Comparison of ENCODE assay signal across 8 mouse cellular contexts in genomic region chr8:76900155-76901141, GRCm38 (mm10). TPM values are rescaled to one million over a fixed set of nuclear protein-coding genes. Genes with fewer than 3 reads are reported as not detected.
DNase-seq lines count a peak whose midpoint lies in the region; ATAC-seq lines count a peak whose summit lies in the region.

No protein-coding gene starts in this region.

- H3K36me3 ChIP-seq in hindbrain, embryonic 10.5 days: no peaks in the 10 kb centered on the region
- H3K36me3 ChIP-seq in lung, embryonic 15.5 days: no peaks in the 10 kb centered on the region

- peaks cover 77% of the 10 kb centered on the region for H3K27me3 ChIP-seq in hindbrain, embryonic 10.5 days (ENCODE audit: insufficient read depth, poor library complexity, severe bottlenecking)
- H3K27me3 ChIP-seq in lung, embryonic 15.5 days: peaks cover 53% of the 10 kb centered on the region

- under 1% methylated on average over 58 of the region's 58 CpGs for WGBS in hindbrain, embryonic 10.5 days
- under 1% methylated on average over 58 of the region's 58 CpGs for WGBS in lung, embryonic 15.5 days

- peak; percentile 17 for DNase-seq in NIH3T3 (ENCODE audit: low read depth)
- peak; percentile 66 for DNase-seq in cerebellum, adult 11-12 months
- peak; percentile 62 for DNase-seq in hindbrain, embryonic 10.5 days (ENCODE audit: low spot score)
- peak; percentile 42 to 59 for DNase-seq in layer of hippocampus, adult 8-10 months (ENCODE audit: low spot score in 2 of 2)
- peak; percentile 53 to 63 for DNase-seq in right cerebral cortex, postnatal 10 days (ENCODE audit: low spot score in 2 of 2)

- H3K4me1 ChIP-seq in hindbrain, embryonic 10.5 days (replicated peaks): peaks cover 35% of the 10 kb centered on the region
- H3K4me1 ChIP-seq in lung, embryonic 15.5 days: peaks cover 19% of the 10 kb centered on the region

- H3K9me3 ChIP-seq in hindbrain, embryonic 10.5 days: no peaks in the 10 kb centered on the region
- H3K9me3 ChIP-seq in lung, embryonic 15.5 days: no peaks in the 10 kb centered on the region

- peak overlapping the region; percentile 43 for H3K9ac ChIP-seq in lung, embryonic 15.5 days

- H3K4me2 ChIP-seq in lung, embryonic 15.5 days: peak overlapping the region; percentile 98

- H3K27ac ChIP-seq in hindbrain, embryonic 10.5 days: 0 out of 2 replicates have a peak overlapping the region, but pooled peaks have one; percentile 12
- no peak overlapping the region for H3K27ac ChIP-seq in lung, embryonic 15.5 days

- H3K4me3 ChIP-seq in hindbrain, embryonic 10.5 days: peak overlapping the region; percentile 72
- H3K4me3 ChIP-seq in lung, embryonic 15.5 days: peak overlapping the region; percentile 61

- peak; percentile 15 for ATAC-seq in frontal cortex, adult (ENCODE audit: low TSS enrichment)
- no peak for ATAC-seq in lung, embryonic 15.5 days (ENCODE audit: borderline replicate concordance, extremely low read depth, low FRiP score, low TSS enrichment)
- no peak for ATAC-seq in monocyte, adult 5-6 weeks (replicated peaks; ENCODE audit: insufficient number of reproducible peaks, low FRiP score, low TSS enrichment, poor library complexity, severe bottlenecking)

RNA-seq across cellular contexts. Expression of gene Nr3c2, which starts 1.2 kb away (rescaled TPM):
- 0.63 and 0.72 TPM in 2 replicates for polyA plus RNA-seq in hindbrain, embryonic 10.5 days (2016; fragmentation: Nextera tagmentation; extraction: Ambion mirVana)
- 100 to 1,000 TPM; 144 to 159 (median 150) TPM for total RNA-seq in layer of hippocampus, adult 8-10 months (2022)
- 2.5 and 3.0 TPM in 2 replicates for polyA plus RNA-seq in lung, embryonic 15.5 days (2015; fragmentation: Nextera tagmentation; extraction: Ambion mirVana)
- 1.9 to 2.3 TPM (median 2.3 TPM) in 3 replicates for total RNA-seq in monocyte, adult 5-6 weeks (2017)

Comparison
In these comparisons a context has a peak if more than half of its experiments do, and no peak if none do; other contexts are left out.
1. RNA of gene Nr3c2, which starts 1.2 kb away (total RNA-seq): 144 to 159 TPM in layer of hippocampus, adult 8-10 months; 1.9 to 2.3 TPM in monocyte, adult 5-6 weeks; every median in the first group is over 10 times any median in the second.
2. Peak in every context shown above with its lines, with median percentiles within 50 percentile points of each other: DNase-seq.